Mouse (Mus musculus) frontal cortex, adult 2 months (tissue): Measurements from ENCODE around the gene Mdga2. TPM values are rescaled to one million over a fixed set of nuclear protein-coding genes. Genes with fewer than 3 reads are reported as not detected.

Experiments used
- DNase-seq, 2 experiments: peaks; one replicate each; pipeline ENCODE4 v3.0.0; 2022; ENCODE audit warnings: low spot score in 1 of 2; ENCODE audit errors: extremely low spot score in 1 of 2
- polyA plus RNA-seq: library from polyadenylated mRNA; depleted of rRNA; stranded (reverse); fragments of >200 nt; gene quantifications from 2 replicates; pipeline ENCODE4 v1.2.3, GENCODE M21; 2012; rRNA removed

Gene Mdga2
- polyA plus RNA-seq = 16.2 and 20.2 TPM in 2 replicates

- DNase-seq = peak; percentile 44 to 79
Measured at GRCm38 (mm10) chr12:67222221-67223025, at the start of gene Mdga2. Gene Mdga2, minus strand, starts transcription at chr12:67222549.

GRCm38 (mm10) chr12:67267409-67267808 is 45.1 kb upstream of the Mdga2 start:
- no peak for DNase-seq

- no peak for DNase-seq
Measured at GRCm38 (mm10) chr12:67223530-67223929, 1.2 kb upstream of the Mdga2 start.

- DNase-seq = peak; percentile 41 to 73
Measured at GRCm38 (mm10) chr12:67221329-67222220, 774 bp downstream of the Mdga2 start.

DNA sequence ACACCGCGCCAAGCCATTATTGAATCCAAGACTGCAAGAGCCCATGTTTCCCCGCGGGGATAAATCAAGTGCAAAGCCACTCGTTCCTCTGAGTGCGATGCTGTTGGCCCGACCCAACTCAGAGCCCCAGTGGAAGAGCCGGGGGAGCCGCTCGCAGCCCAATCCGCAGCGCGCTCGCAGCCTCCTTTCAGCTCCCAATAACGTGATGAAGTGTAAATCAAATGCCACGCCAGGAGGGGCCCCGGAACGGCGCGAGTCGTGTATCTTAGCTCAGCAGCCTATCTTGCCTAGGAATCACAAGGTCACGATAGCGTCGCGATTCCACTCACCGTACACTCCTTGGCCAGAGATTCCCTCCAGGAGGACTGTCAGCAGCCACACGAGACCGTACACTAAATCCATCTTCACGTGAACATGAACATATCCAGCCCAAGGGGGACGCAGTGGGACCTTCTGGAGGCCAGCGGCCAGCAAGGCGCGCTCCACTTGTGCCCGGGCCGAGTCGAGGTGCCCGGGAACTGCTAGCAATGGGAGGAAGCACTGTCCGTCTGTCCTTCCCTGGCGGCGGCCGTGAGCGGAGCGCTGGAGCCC is 1.6 kb downstream of the Mdga2 start:
- peak; percentile 33 to 68 for DNase-seq

DNA sequence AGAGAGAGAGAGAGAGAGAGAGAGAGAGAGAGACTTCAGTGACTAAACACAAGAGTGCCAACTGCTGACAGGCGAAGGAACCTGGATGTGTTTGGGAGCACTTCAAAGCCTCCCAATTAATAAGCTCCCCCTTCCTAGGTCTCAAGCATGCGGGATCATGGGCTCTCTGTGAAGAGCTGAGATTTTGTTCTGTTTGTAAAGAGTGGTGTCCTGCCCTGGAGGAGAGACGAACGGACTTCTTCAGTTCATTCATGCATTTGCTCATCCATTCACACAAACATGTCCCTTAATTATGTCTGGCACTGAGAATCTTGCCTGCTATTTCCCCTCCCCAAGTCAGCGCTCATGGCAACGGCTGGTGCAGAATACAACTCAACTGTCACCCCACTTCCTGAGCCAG is 2.3 kb downstream of the Mdga2 start:
- DNase-seq = peak in 1 of 2 experiments; percentile 25

GRCm38 (mm10) chr12:67219564-67219963 is 2.8 kb downstream of the Mdga2 start:
- DNase-seq = no peak

- no peak for DNase-seq
Measured at GRCm38 (mm10) chr12:67212801-67213200, 9.5 kb downstream of the Mdga2 start.

GRCm38 (mm10) chr12:67178155-67178554 is 44.2 kb downstream of the Mdga2 start:
- no peak for DNase-seq

DNA sequence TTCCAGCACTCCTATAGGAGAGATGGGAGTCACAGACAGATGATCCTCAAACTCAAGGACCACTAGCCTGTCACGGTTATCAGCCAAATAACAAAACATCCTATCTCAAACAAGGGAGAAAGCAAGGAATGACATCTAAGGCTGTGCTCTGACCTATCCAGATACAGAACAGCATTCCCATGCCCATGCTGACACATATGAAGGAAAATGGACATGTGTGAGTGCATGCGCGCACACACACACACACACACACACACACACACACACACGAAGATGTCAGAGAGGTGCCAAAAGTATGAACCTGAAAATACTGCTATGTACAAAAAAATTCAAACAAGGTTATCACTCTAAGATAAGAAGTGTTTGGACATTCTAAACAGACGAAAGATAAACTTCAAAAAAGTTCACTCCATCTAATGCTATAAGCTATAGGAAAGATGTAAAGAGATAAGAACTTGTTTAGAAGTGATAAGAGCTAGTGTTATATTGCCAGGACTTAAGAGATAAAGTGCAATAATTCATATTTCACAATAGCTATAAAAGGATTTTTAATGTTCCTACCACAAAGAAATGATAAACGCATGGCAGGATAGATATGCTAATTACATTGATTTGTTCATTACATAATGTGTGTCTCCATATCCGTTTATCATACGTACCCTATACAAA is 65.6 kb downstream of the Mdga2 start:
- DNase-seq = no peak

DNA sequence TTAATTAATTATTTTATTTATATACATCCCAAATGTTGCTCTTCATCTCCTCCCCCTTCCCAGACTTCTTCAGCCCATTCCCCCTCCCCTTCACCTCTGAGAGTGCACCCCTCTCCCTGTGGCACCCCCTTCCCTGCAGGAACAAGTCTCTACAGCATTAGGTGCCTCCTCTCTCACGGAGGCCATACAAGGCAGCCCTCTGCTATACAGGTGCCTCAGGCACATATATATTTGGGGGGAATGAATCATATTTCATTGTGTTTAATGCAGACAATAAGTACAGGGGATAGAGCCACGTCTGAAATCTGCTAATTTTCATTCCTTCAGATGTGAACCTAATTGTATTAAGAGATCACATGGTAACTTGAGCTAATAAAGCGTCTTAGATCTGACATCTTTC is 69.3 kb downstream of the Mdga2 start:
- DNase-seq = no peak

GRCm38 (mm10) chr12:67141605-67142004 is 80.7 kb downstream of the Mdga2 start:
- peak; percentile 8 to 28 for DNase-seq

DNA sequence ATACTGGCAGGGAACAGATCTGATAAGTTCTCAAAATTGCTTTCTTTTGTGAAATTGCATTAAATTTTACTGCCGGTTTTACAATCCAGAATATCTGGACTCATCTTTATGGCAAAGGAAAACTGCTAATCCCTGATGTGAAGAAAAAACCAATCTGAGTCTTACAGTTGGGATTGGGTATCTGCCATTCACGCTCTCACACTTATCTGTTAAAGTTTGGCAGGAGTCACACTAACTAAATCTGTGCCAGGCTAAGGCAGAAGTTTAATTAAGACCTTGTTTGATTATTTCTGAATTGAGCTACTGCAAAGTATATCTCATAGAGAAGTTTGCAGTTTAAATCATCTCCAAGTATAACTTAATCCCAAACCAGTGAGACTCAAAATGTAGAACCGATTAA is 82.2 kb downstream of the Mdga2 start:
- DNase-seq = no peak

GRCm38 (mm10) chr12:67127457-67127856 is 94.9 kb downstream of the Mdga2 start:
- DNase-seq = no peak

GRCm38 (mm10) chr12:67123874-67124273 is 98.5 kb downstream of the Mdga2 start:
- no peak for DNase-seq

DNA sequence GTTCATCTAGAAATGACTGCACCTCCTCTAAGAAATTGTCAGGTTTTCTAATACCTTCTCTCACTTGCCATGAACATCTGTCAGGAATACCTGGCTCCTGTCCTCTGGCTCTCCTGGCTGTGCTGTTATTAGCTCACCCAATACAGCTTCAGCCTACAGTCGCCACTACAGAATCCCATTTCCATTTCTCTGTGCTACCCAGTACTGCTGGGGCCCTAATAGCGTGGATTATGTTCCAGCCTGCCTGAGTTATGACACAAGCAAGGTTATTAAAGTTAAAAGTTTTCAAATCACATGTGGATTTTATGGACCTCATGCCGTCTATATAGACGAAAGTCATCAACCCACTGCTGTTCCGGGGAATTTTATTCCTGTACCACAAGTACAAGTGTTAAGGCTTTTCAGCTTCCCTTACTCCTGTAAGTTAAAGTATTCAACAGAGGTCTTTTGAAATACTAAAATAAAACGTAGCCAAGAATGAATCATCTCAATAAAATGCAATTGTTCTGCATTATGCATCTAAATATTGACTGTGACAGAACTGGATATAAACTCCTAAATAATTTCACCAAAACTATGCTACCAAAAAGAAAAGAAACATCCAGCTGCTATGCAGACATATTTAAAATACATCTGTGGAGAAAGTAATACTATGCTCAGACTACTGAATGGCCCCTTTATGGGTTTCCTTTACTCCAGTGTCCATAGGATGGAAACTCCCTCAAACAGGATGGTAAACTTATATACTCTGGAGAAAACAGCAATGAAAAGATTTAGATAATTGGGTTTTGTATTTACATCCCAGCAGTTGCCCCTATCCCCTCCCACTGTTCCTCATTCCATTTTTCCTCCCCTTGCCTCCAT is 103.5 kb downstream of the Mdga2 start:
- DNase-seq = no peak

DNA sequence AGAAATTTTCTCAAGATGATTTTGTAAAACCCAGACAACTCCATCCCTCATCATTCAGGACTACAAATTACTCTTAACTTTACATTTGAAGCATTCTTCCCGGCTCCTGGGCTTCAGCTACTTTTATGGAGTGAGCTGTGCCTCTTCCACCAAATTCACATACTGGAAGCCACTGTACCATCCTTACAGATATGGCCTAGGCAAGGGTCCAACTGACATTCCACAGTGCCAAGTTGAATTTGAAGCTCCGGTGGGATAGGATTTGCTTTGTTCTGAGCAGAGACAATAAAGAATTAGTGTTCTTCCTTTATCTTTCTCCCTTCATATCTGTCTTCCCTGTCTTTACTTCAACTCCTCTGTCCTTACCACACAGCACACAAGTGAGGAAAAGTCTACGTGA is 118.2 kb downstream of the Mdga2 start:
- no peak for DNase-seq

- DNase-seq = no peak
Measured at GRCm38 (mm10) chr12:67094414-67094813, 127.9 kb downstream of the Mdga2 start.

DNA sequence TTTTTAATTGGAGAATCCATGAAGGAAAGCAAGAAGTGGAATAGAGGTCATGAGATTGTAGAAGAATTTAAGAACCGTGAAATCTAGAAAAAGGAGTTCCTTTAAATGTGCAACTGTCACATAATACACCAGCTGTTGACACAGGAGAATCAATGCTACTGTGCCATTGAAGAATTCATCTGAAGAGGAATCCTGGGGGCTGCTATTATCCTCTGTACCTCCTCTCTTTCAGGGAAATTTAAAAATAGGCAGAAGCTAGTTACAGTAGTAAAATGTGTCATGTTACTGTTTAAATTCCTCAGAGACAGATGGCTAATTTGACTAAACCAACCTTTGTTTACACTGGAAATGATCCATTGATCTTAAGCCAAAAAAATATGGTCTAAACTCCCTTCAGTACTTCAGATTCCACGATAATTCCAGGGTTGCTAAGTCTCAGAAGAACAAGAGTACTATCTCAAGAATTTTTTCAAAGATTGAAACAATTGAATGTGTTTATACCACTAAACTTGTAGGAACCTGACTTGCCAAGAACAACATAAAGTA is 131.9 kb downstream of the Mdga2 start:
- peak in 1 of 2 experiments; percentile 22 for DNase-seq
